Mouse (Mus musculus) forebrain, embryonic 14.5 days (tissue): ENCODE measurements around the gene Fam204a. TPM values are rescaled to one million over a fixed set of nuclear protein-coding genes. Genes with fewer than 3 reads are reported as not detected.

Experiments used
- ATAC-seq: fragments of 200-750 bp; cut with Nextera tagmentation; 2 replicates; pipeline ENCODE4 v1.8.0; 2017; ENCODE audit warnings: mild to moderate bottlenecking, moderate library complexity
- DNase-seq: peaks from one replicate; pipeline ENCODE4 v3.0.0-alpha.2; 2015; ENCODE audit warnings: low spot score
- H3K27ac ChIP-seq: fragments of 300-500 bp; sonication (generic); 2 replicates; pipeline ENCODE4 v1.5.1; 2014; ENCODE audit warnings: low read depth, mild to moderate bottlenecking, control low read depth, low read length, moderate library complexity
- H3K27me3 ChIP-seq: fragments of 300-500 bp; sonication (generic); replicated peaks from 2 replicates; pipeline ENCODE4 v1.6.1; 2014; ENCODE audit warnings: low read length, control low read depth, mixed read lengths; ENCODE audit not compliant: control insufficient read depth, insufficient read depth
- H3K36me3 ChIP-seq: fragments of 300-500 bp; sonication (generic); 2 replicates; pipeline ENCODE4 v1.6.1; 2014; ENCODE audit warnings: low read length, control low read depth; ENCODE audit not compliant: control insufficient read depth, insufficient read depth
- H3K4me1 ChIP-seq: fragments of 300-500 bp; sonication (generic); 2 replicates; pipeline ENCODE4 v1.6.1; 2014; ENCODE audit warnings: antibody characterized with exemption, low read length, control low read depth; ENCODE audit not compliant: control insufficient read depth, insufficient read depth
- H3K4me2 ChIP-seq: fragments of 300-500 bp; sonication (generic); 2 replicates; pipeline ENCODE4 v1.6.1; 2014; ENCODE audit warnings: mild to moderate bottlenecking, control low read depth, low read length
- H3K4me3 ChIP-seq: fragments of 300-500 bp; sonication (generic); 2 replicates; pipeline ENCODE4 v1.5.1; 2014; ENCODE audit warnings: low read depth, low read length, control low read depth
- H3K9ac ChIP-seq: fragments of 300-500 bp; sonication (generic); 2 replicates; pipeline ENCODE4 v1.6.1; 2014; ENCODE audit warnings: mild to moderate bottlenecking, low read length, control low read depth, moderate library complexity
- H3K9me3 ChIP-seq: fragments of 300-500 bp; sonication (generic); replicated peaks from 2 replicates; pipeline ENCODE4 v1.6.1; 2016; ENCODE audit warnings: low read length, control low read depth, mixed read lengths; ENCODE audit not compliant: control insufficient read depth
- WGBS: fragments of 180-500 bp; shearing (Covaris S2); extraction: QIAGEN DNeasy Blood & Tissue Kit; methylation state at CpG from one replicate; pipeline ENCODE4 v1.1.7; 2014; 5-methylcytosine and 5-hydroxymethylcytosine counted together
- polyA plus RNA-seq: library from polyadenylated mRNA; unstranded; fragments of >200 nt; fragmentation: Nextera tagmentation; extraction: Ambion mirVana; gene quantifications from 2 replicates; pipeline ENCODE4 v1.2.1, GENCODE M21; 2014

Gene Fam204a
- polyA plus RNA-seq, 1 experiment from 2014 or later = 56.3 TPM

DNA sequence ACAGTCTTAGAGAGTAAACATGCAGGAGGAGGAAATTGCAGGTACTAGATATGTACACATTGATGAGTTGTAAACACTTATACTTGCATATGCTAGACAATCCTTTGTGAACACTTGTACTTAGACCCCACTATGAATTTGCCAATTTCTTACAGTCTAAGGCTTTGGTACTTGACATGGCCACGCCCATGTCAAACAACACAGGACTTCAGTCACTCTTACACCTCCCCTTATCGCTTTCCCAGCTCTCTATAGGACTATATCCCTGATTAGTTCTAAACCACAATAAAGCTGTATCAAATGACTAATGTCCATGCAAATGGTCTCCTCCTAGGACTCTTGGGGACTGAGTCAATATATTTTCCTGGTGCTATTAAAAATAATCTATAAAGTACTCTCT, 5.0 kb upstream of the Fam204a start:
- DNase-seq (no peak), ATAC-seq (no peak)
- Histone ChIP-seq H3K4me3 (no peak overlapping the region), H3K4me1 (no peaks in the 10 kb centered on the region), H3K4me2 (no peak overlapping the region), H3K9ac (no peak overlapping the region), H3K27ac (no peak overlapping the region), H3K36me3 (no peaks in the 10 kb centered on the region), H3K27me3 (no peaks in the 10 kb centered on the region), H3K9me3 (no peaks in the 10 kb centered on the region)
- 80% methylated on average over 2 of the region's 2 CpGs for WGBS

DNA sequence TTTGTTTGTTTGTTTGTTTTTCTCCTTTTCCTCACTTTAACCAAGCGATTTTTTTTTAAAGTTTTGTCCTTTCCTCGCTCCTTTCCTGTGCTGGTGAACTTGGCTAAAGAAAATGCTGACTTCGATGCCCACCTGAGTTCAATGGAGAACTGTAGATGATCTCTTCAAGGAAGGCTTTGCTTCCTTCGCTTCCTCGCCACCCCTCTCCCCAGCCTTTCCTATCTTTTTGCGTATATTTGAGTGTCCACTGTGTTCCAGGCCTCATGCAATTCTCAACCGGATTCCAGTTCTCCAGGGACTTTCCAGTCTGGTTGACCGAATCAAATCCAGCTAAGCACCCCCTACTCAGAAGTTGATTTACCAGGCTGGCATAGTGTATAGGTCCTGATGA, 339 bp upstream of the Fam204a start:
- Histone ChIP-seq H3K27me3 (no peaks in the 10 kb centered on the region), H3K9ac (no peak overlapping the region), H3K4me2 (peak overlapping the region; percentile 43), H3K9me3 (no peaks in the 10 kb centered on the region), H3K27ac (no peak overlapping the region), H3K36me3 (no peaks in the 10 kb centered on the region), H3K4me1 (peaks cover 5% of the 10 kb centered on the region), H3K4me3 (no peak overlapping the region; the same call in 1 of the 2 replicates)
- WGBS = 56% methylated on average over 8 of the region's 8 CpGs
- ATAC-seq (peak; percentile 35), DNase-seq (no peak)

DNA sequence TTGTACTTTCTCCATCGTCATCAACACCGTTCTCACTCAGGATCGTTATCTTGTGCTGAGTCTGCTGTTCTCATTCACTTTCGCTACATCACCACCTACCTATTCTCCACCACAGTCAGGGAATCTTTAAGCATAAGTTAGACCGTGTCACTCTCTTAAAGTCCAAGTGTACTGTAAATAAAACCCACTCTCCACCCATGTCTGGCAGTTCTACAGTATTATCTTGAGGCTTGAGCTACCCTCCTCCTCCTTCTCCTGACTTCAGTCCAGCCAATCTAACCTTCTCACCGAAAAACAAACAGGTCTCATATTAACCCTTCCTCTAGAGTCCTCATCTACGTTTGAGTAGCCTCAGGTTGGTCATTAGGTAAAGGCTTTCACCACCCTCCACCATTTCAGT, 7.1 kb downstream of the Fam204a start:
- no peak for ATAC-seq
- Histone ChIP-seq H3K9ac (no peak overlapping the region), H3K4me1 (no peaks in the 10 kb centered on the region), H3K27ac (no peak overlapping the region), H3K36me3 (no peaks in the 10 kb centered on the region; the same call in 1 of the 2 replicates), H3K27me3 (no peaks in the 10 kb centered on the region), H3K9me3 (no peaks in the 10 kb centered on the region), H3K4me3 (no peak overlapping the region), H3K4me2 (no peak overlapping the region)
- WGBS = 71% methylated on average over 7 of the region's 7 CpGs
- no peak for DNase-seq

DNA sequence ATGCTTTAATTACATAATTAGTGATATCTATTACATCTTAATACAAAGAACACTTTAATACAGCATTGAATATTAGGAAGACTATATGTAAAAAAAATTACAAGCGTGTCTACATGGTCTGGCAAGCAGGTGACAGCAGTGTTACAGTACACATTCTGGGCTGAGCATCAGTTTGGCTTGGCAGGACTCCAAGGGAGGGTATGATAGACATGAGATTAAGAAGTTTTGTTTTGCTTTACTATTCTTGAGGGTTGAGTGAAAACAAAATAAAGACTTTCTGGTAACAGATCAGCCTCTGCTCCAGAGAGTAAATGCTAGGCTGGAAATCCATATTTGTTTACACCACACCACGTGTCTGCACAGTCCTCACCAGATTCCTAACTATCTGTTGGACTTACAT, 8.5 kb downstream of the Fam204a start:
- no peak overlapping the region for H3K4me2 ChIP-seq
- ATAC-seq = peak; percentile 75; the same call in 1 of the 2 replicates
- no peaks in the 10 kb centered on the region for H3K4me1 ChIP-seq
- peaks cover 5% of the 10 kb centered on the region; the same call in 1 of the 2 replicates for H3K36me3 ChIP-seq
- no peak overlapping the region for H3K4me3 ChIP-seq
- H3K9ac ChIP-seq = no peak overlapping the region
- DNase-seq = peak; percentile 76
- WGBS = 44% methylated on average over 2 of the region's 2 CpGs
- no peaks in the 10 kb centered on the region for H3K27me3 ChIP-seq
- no peak overlapping the region for H3K27ac ChIP-seq
- H3K9me3 ChIP-seq = no peaks in the 10 kb centered on the region

DNA sequence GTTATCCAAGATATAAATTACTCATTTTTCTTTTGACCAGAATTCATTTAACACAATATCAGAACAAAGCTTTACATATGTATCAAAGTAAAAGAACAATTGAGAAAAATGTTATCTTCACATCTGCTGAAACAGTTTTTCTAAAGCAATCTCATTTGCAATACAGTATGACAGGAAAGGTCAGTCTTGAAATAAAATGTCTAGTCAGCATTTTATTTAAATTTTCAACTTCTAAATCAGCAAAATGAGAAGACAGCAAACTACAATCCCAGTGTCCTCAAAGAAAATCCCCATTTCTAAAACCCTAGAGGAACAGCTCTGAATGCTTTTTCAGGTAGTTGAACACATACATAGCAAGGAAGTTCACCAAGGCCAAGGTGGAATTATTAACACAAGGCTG, 18.3 kb downstream of the Fam204a start:
- H3K27me3 ChIP-seq = 0 out of 2 replicates have a peak, but pooled peaks cover 12% of the 10 kb centered on the region
- no peak overlapping the region for H3K4me2 ChIP-seq
- no peak for DNase-seq
- H3K4me3 ChIP-seq = no peak overlapping the region
- ATAC-seq = no peak
- no peak overlapping the region for H3K27ac ChIP-seq
- no peak overlapping the region for H3K9ac ChIP-seq
- peaks cover 8% of the 10 kb centered on the region for H3K4me1 ChIP-seq
- H3K36me3 ChIP-seq = peaks cover 4% of the 10 kb centered on the region; the same call in 1 of the 2 replicates
- no peaks in the 10 kb centered on the region for H3K9me3 ChIP-seq

DNA sequence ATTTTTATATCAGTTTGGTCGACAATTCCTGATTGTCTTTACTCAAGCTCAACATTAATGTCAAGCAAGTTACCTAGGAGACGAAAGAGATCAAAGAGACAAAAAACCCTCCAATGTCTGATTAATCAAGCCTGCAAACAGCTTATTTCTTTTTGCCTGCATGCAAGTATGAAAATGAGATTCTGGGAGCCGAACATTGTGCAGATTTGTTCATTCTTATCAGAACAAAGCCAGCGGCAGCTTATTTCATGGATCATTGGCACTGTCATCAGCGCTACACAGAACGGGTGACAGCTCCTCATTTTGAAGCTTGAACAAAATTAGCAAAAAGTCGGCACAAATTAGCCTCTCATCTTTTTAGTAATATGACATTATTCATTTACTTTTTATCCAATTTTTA, 22.3 kb downstream of the Fam204a start:
- H3K9ac ChIP-seq = no peak overlapping the region
- H3K4me3 ChIP-seq = no peak overlapping the region
- H3K27ac ChIP-seq = no peak overlapping the region
- no peak overlapping the region for H3K4me2 ChIP-seq
- WGBS = 7% methylated on average over 7 of the region's 7 CpGs
- peaks cover 5% of the 10 kb centered on the region; the same call in 1 of the 2 replicates for H3K36me3 ChIP-seq
- DNase-seq (peak; percentile 62), ATAC-seq (peak; percentile 34; the same call in 1 of the 2 replicates)
- 0 out of 2 replicates have a peak, but pooled peaks cover 13% of the 10 kb centered on the region for H3K27me3 ChIP-seq
- no peaks in the 10 kb centered on the region for H3K9me3 ChIP-seq
- H3K4me1 ChIP-seq = peaks cover 8% of the 10 kb centered on the region

DNA sequence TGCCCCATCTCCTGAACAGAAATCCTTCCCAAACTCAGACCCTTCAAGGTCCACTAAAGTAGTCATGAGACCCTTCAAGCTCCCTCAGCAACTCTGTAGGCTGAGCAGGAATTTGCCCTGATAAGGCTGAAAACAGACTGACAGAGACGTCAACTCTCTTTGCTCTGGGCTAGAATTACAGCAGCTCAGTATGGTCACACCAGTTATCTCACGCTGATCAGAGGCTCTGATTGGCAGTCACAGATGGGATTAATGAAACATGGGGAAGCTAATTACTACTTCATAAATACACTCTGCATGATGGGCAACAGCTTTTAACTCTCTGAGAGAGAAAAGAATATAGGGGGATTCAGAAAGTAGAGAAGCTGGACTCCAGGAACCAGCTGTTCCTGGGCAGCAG, 26.2 kb downstream of the Fam204a start:
- ATAC-seq (no peak; the same call in 1 of the 2 replicates), DNase-seq (peak; percentile 42)
- Histone ChIP-seq H3K4me1 (peaks cover 8% of the 10 kb centered on the region), H3K4me3 (no peak overlapping the region), H3K4me2 (no peak overlapping the region), H3K9ac (no peak overlapping the region), H3K9me3 (no peaks in the 10 kb centered on the region), H3K36me3 (peaks cover 8% of the 10 kb centered on the region; the same call in 1 of the 2 replicates), H3K27ac (no peak overlapping the region), H3K27me3 (0 out of 2 replicates have a peak, but pooled peaks cover 4% of the 10 kb centered on the region)
- 19% methylated on average over 2 of the region's 2 CpGs for WGBS

DNA sequence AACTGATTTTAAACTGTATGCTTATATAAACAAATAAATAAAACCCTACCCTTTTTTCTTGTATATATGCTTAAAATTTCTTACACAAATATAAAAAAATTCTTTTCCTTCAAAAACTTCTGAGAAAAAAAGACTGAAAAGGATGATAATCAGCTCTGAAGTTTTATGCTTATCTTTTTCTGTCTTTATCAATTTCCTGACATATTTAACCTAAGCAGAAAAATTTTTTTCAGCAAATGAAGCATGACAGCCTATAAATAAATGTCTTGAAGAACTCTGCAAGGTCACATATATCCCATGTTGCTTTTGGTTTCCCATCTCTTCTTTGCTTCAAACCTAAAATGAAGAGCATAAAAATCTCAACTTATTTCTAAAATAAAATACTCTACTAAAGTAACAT, 27.3 kb downstream of the Fam204a start:
- H3K4me3 ChIP-seq = no peak overlapping the region
- no peak for DNase-seq
- no peaks in the 10 kb centered on the region for H3K9me3 ChIP-seq
- 0 out of 2 replicates have a peak, but pooled peaks cover 4% of the 10 kb centered on the region for H3K27me3 ChIP-seq
- no peak overlapping the region for H3K9ac ChIP-seq
- H3K27ac ChIP-seq = no peak overlapping the region
- no peak overlapping the region for H3K4me2 ChIP-seq
- ATAC-seq = no peak
- peaks cover 2% of the 10 kb centered on the region for H3K4me1 ChIP-seq
- H3K36me3 ChIP-seq = peaks cover 14% of the 10 kb centered on the region

DNA sequence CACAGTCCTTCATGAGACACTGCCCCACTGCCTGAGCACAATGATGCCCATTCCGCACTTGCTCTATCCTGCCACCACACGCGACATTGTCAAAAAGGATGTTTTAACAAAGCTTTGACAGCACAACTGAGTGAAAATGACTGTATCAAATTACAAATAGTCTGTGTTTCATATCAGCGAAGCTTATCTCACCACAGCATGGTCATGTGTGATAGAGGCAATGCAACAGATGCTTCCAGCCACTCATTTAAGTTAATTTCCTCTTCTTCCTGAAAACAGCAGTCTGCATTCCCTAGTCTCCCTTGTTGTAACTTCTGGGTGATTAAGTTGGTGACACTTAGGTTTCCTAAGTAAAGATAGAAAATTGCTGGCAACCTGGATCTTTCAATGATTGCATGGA, 33.7 kb downstream of the Fam204a start:
- Histone ChIP-seq H3K36me3 (peaks cover 6% of the 10 kb centered on the region; the same call in 1 of the 2 replicates), H3K9me3 (no peaks in the 10 kb centered on the region), H3K27me3 (no peaks in the 10 kb centered on the region), H3K4me2 (no peak overlapping the region), H3K27ac (no peak overlapping the region), H3K4me1 (no peaks in the 10 kb centered on the region), H3K4me3 (no peak overlapping the region), H3K9ac (no peak overlapping the region)
- ATAC-seq (no peak), DNase-seq (no peak)
- WGBS = 97% methylated on average over 4 of the region's 4 CpGs
